Mouse (Mus musculus) liver, embryonic 14.5 days (tissue): ENCODE measurements around the gene Tceanc2.

ENCODE experiments used
- CTCF ChIP-seq: IDR thresholded peaks from 2 replicates; pipeline ENCODE4 v1.5.1; 2016; ENCODE audit warnings: antibody characterized with exemption, low read depth, control low read depth
- EP300 ChIP-seq: IDR thresholded peaks from 2 replicates; pipeline ENCODE4 v1.6.1; 2016; ENCODE audit warnings: antibody characterized with exemption, low read depth

DNA sequence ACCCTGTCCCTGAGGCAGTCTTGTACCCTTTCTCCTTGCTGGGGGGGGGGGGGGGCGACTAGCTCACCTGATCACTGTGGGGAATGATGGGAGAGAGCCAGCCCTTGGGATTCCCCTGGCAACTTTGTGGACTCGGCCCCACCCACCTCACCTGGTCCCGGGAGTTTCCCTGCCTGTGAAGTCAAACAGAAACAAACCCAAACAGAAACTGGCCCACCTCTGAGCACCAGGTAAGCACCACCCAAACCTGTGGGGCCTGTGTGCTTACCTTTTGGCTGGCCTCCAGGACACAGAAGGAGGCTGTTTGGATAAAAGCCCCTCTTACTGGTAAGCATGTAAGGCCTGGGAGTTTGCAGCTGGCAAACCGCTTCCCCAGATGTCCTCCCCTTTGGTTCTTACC lies 59.9 kb downstream of the Tceanc2 start:
- TF ChIP-seq CTCF (no peak), EP300 (no peak)
